Mouse (Mus musculus) stomach, embryonic 16.5 days (tissue): Measurements from ENCODE around the gene Gm20605. TPM values are rescaled to one million over a fixed set of nuclear protein-coding genes. Genes with fewer than 3 reads are reported as not detected.

Source experiments
- ATAC-seq: fragments of 200-750 bp; cut with Nextera tagmentation; 2 replicates; pipeline ENCODE4 v1.8.0; 2017; ENCODE audit warnings: moderate number of reproducible peaks, moderate TSS enrichment; ENCODE audit not compliant: insufficient read depth, low FRiP score
- H3K27ac ChIP-seq: fragments of 300-500 bp; sonication (generic); 2 replicates; pipeline ENCODE4 v1.5.1; 2014; ENCODE audit warnings: low read length
- H3K27me3 ChIP-seq: fragments of 300-500 bp; sonication (generic); 2 replicates; pipeline ENCODE4 v1.6.1; 2014; ENCODE audit warnings: low read length, control low read depth, mixed read lengths; ENCODE audit not compliant: control insufficient read depth, insufficient read depth
- H3K36me3 ChIP-seq: fragments of 300-500 bp; sonication (generic); 2 replicates; pipeline ENCODE4 v1.6.1; 2014; ENCODE audit warnings: low read length; ENCODE audit not compliant: control insufficient read depth, insufficient read depth
- H3K4me1 ChIP-seq: fragments of 300-500 bp; sonication (generic); 2 replicates; pipeline ENCODE4 v1.6.1; 2014; ENCODE audit warnings: low read length, control low read depth, mixed read lengths; ENCODE audit not compliant: control insufficient read depth, insufficient read depth
- H3K4me2 ChIP-seq: fragments of 300-500 bp; sonication (generic); 2 replicates; pipeline ENCODE4 v1.6.1; 2014; ENCODE audit warnings: low read depth, low read length, mixed read lengths
- H3K4me3 ChIP-seq: fragments of 300-500 bp; sonication (generic); replicated peaks from 2 replicates; pipeline ENCODE4 v1.5.1; 2014; ENCODE audit warnings: mild to moderate bottlenecking, low read length
- H3K9ac ChIP-seq: fragments of 300-500 bp; sonication (generic); 2 replicates; pipeline ENCODE4 v1.6.1; 2014; ENCODE audit warnings: low read length
- H3K9me3 ChIP-seq: fragments of 300-500 bp; sonication (generic); replicated peaks from 2 replicates; pipeline ENCODE4 v1.6.1; 2016; ENCODE audit warnings: low read length, control low read depth; ENCODE audit not compliant: control insufficient read depth
- WGBS: fragments of 180-500 bp; shearing (Covaris S2); extraction: QIAGEN DNeasy Blood & Tissue Kit; methylation state at CpG from one replicate; pipeline ENCODE4 v1.1.7; 2014; 5-methylcytosine and 5-hydroxymethylcytosine counted together
- polyA plus RNA-seq: library from polyadenylated mRNA; unstranded; fragments of >200 nt; fragmentation: Nextera tagmentation; extraction: Ambion mirVana; gene quantifications from 2 replicates; pipeline ENCODE4 v1.2.1, GENCODE M21; 2015

Gene Gm20605
- polyA plus RNA-seq, 1 experiment from 2014 or later, result 9.4 TPM

- Histone ChIP-seq H3K4me2 (no peak overlapping the region), H3K4me3 (no peak overlapping the region), H3K27me3 (peaks cover 27% of the 10 kb centered on the region), H3K9ac (no peak overlapping the region), H3K9me3 (no peaks in the 10 kb centered on the region), H3K4me1 (peaks cover 8% of the 10 kb centered on the region; the same call in 1 of the 2 replicates), H3K27ac (no peak overlapping the region), H3K36me3 (peaks cover 29% of the 10 kb centered on the region)
- no peak for ATAC-seq
- 49% methylated on average over 4 of the region's 4 CpGs for WGBS
Measured at GRCm38 (mm10) chr5:137642886-137643285, 13.9 kb downstream of the Gm20605 start.

DNA sequence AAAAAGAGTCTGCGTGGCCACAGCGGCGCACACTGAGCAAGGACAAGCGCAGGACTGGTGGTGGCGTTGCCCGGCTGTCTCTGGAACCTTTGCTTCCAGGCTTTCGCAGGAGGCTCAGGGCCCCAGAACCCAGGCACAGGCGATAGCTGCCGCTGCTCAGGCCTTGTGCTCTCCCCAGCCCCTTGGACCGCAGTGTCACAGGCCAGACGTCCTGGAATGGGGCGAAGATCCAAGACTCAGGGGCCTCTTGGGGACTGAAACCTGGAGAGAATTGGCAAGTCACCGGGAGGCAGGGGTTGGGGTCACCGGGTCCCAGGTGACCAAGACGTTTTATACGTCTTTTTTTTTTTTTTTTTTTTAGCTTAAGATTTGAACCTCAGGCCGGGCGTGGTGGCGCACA is 15.5 kb downstream of the Gm20605 start:
- Histone ChIP-seq H3K27ac (no peak overlapping the region), H3K4me2 (no peak overlapping the region), H3K4me1 (peaks cover 15% of the 10 kb centered on the region), H3K9me3 (no peaks in the 10 kb centered on the region), H3K9ac (no peak overlapping the region), H3K4me3 (no peak overlapping the region), H3K27me3 (peaks cover 27% of the 10 kb centered on the region), H3K36me3 (peaks cover 15% of the 10 kb centered on the region)
- 53% methylated on average over 19 of the region's 19 CpGs for WGBS
- no peak for ATAC-seq

GRCm38 (mm10) chr5:137645091-137645651 is 16.2 kb downstream of the Gm20605 start:
- Histone ChIP-seq H3K9ac (peak overlapping the region; percentile 23; the same call in 1 of the 2 replicates), H3K27me3 (peaks cover 27% of the 10 kb centered on the region), H3K36me3 (peaks cover 12% of the 10 kb centered on the region), H3K4me2 (peak overlapping the region; percentile 53), H3K4me3 (peak overlapping the region; percentile 33), H3K27ac (no peak overlapping the region), H3K4me1 (peaks cover 22% of the 10 kb centered on the region), H3K9me3 (no peaks in the 10 kb centered on the region)
- 5% methylated on average over 44 of the region's 44 CpGs for WGBS
- ATAC-seq, result no peak

GRCm38 (mm10) chr5:137645652-137646091 is 16.7 kb downstream of the Gm20605 start, which contains the start of gene Irs3:
TSS of gene Irs3 (minus strand) at chr5:137645714.
- H3K9ac ChIP-seq, result peak within 1 kb of the TSS; percentile 23; the same call in 1 of the 2 replicates
- ATAC-seq, result no peak
- H3K4me2 ChIP-seq, result peak within 1 kb of the TSS; percentile 53
- H3K27me3 ChIP-seq, result peaks cover 27% of the 10 kb centered on the region
- no peaks in the 10 kb centered on the region for H3K9me3 ChIP-seq
- no peak within 1 kb of the TSS for H3K27ac ChIP-seq
- H3K36me3 ChIP-seq, result peaks cover 7% of the 10 kb centered on the region
- WGBS, result 31% methylated on average over 11 of the region's 11 CpGs
- peaks cover 27% of the 10 kb centered on the region for H3K4me1 ChIP-seq
- H3K4me3 ChIP-seq, result peak within 1 kb of the TSS; percentile 33

DNA sequence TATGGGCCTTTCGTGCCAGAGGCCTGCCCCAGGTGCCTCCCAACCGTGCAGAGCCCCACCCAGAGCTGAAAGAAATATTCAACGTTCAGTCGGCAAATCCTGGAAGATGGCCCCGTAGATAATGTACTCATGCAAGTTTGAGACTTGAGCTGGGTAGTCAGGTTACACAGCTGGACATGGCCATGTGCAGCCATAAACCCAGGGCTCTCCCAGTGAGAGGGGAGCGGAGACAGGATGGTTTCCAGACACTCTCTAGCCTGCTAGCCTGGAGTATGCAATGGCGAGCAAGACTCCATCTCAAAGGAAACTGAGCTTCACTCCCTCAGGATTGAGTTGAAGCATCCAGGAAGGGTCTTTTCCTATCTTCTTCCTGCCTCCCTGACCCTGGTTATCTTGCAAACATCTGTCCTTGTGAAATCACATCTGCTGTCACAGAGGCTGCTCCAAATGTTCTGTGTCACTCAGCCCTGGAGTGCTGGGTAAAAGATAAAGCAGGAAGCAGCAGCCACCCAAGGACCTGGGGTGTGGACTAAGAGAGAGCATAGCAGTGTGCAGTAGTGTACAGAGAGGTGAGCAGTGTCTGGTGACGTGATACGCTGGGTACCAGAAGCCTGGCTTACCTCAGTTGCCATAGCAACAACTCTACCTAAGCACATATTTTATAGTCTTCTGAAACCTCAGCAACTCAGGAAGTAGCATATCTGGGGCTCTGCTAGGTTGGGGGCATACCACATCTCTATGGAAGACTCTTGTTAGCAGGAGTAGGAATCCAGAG is 19.0 kb downstream of the Gm20605 start:
- Histone ChIP-seq H3K27ac (no peak overlapping the region), H3K27me3 (peaks cover 27% of the 10 kb centered on the region), H3K36me3 (no peaks in the 10 kb centered on the region), H3K4me1 (peaks cover 31% of the 10 kb centered on the region), H3K9me3 (no peaks in the 10 kb centered on the region), H3K4me3 (no peak overlapping the region), H3K9ac (no peak overlapping the region), H3K4me2 (no peak overlapping the region)
- WGBS, result 41% methylated on average over 9 of the region's 9 CpGs
- ATAC-seq, result no peak

DNA sequence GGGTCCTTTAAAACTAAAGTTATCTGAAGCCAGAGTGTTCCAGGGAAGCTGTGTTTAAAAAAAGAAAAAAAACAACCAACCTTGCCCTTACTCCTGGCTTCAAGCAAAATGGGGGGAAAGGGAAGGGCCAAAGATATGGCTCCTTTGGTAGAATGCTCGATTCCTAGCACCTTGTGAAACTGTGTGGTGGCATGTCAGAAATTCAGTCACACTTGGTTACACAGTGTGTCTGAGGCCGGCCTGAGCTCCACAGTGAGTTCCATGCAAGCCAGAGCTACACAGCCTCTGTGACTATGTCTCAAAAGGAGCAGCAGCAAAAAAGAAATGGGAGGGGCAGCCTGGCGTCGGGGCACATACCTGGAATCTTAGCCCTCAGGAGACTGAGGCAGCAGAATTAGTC is 20.3 kb downstream of the Gm20605 start:
- Histone ChIP-seq H3K27me3 (peaks cover 20% of the 10 kb centered on the region), H3K27ac (no peak overlapping the region), H3K9ac (0 out of 2 replicates have a peak overlapping the region, but pooled peaks have one; percentile 12), H3K36me3 (no peaks in the 10 kb centered on the region), H3K4me3 (no peak overlapping the region), H3K9me3 (no peaks in the 10 kb centered on the region), H3K4me2 (no peak overlapping the region), H3K4me1 (peaks cover 31% of the 10 kb centered on the region)
- ATAC-seq, result no peak
- 32% methylated on average over 4 of the region's 4 CpGs for WGBS

DNA sequence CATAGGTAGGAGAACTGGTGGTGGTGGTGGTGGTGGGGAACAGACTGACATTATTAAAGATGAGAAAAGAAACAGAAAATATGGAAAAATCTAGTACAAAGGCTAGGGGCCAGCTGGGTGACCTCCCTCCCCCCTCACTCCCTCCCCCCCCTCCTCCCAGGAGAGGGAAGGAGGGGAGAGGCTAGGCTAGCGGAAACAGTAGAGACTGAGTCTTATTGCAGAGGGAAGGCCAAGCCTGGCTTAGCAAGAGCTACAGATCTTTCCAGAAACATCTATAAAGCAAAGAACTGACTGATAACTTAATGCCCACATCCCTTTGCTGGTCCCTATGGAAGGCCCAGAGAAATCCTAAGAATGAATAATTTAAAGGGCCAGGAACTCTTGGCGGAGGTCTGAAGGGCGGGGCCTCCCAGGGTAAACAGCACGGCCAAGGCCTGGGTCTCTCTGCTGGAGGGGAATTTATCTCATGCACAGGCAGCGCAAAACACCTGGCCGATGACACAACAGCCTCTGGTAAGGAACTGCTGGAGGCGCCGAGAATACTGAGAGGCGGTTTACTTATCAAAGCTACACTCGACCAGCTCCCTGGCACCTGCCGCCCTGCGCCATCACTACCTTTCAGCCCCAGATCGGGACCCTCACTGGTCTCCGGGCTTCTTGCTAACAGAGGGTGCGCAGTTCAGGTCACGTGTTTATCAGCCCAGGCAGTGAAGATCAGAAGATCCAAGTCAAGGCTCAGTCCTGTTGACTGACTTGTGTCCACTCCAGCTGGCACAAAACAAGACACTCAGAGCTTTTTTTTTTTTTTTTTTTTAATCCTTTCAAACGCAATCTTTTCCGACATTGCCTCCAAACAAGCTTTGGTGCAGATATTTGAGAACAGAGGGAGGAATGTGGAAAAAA is 20.9 kb downstream of the Gm20605 start:
- Histone ChIP-seq H3K9ac (peak overlapping the region; percentile 29; the same call in 1 of the 2 replicates), H3K4me3 (no peak overlapping the region)
- ATAC-seq, result peak; percentile 44; the same call in 1 of the 2 replicates

DNA sequence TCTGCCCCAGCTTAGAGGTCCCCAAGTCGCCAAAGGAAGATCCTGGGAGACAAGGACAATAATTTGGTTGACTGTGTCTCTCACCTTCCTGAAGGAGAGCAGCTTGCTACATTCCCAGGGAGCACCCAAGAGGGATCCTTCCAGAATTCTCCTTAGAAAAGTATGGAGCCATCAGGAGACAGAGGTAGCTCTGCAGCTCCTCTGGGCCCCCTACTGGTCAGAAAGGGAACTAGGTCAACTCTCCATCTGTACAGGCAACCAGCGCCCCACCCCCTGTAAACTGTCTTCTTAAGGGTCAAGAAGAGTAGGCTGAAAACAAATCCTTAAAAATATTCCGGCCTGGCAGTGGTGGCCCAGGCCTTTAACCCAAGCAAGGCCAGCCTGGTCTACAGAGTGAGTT is 23.5 kb downstream of the Gm20605 start:
- Histone ChIP-seq H3K4me2 (no peak overlapping the region), H3K4me1 (peaks cover 27% of the 10 kb centered on the region), H3K4me3 (no peak overlapping the region), H3K36me3 (no peaks in the 10 kb centered on the region; the same call in 1 of the 2 replicates), H3K27ac (no peak overlapping the region), H3K27me3 (no peaks in the 10 kb centered on the region), H3K9me3 (no peaks in the 10 kb centered on the region), H3K9ac (no peak overlapping the region)
- peak; percentile 51; the same call in 1 of the 2 replicates for ATAC-seq
- WGBS, result 29% methylated on average over 3 of the region's 3 CpGs

More for the DNA sequence above, 20.9 kb downstream of the Gm20605 start:
- H3K27ac ChIP-seq, result peak overlapping the region; percentile 14; the same call in 1 of the 2 replicates
- H3K9me3 ChIP-seq, result no peaks in the 10 kb centered on the region
- peaks cover 14% of the 10 kb centered on the region for H3K27me3 ChIP-seq
- 13% methylated on average over 18 of the region's 18 CpGs for WGBS
- no peaks in the 10 kb centered on the region; the same call in 1 of the 2 replicates for H3K36me3 ChIP-seq
- peak overlapping the region; percentile 34 for H3K4me2 ChIP-seq
- peaks cover 31% of the 10 kb centered on the region for H3K4me1 ChIP-seq
